Mouse (Mus musculus) E14TG2a.4 (cell line): ENCODE measurements around the gene Dkk3.
A peak's percentile ranks its signal among the peaks of the same experiment; 100 is the strongest.
"Not testable (repeated sequence)": the region's sequence is repeated elsewhere in the genome, so short reads cannot be mapped to it uniquely, and the experiment has no call there.

Source experiments
- H3K27me3 ChIP-seq: 2 replicates; pipeline ENCODE4 v1.6.1; 2014; ENCODE audit warnings: low read length, control low read depth; ENCODE audit not compliant: insufficient read depth
- H3K36me3 ChIP-seq: 2 replicates; pipeline ENCODE4 v1.6.1; 2014; ENCODE audit warnings: low read length, control low read depth; ENCODE audit not compliant: insufficient read depth
- H3K4me1 ChIP-seq: replicated peaks from 2 replicates; pipeline ENCODE4 v1.6.1; 2014; ENCODE audit warnings: low read depth, low read length, control low read depth
- H3K4me3 ChIP-seq: replicated peaks from 2 replicates; pipeline ENCODE4 v1.5.1; 2014; ENCODE audit warnings: mild to moderate bottlenecking, low read length
- H3K9me3 ChIP-seq: 2 replicates; pipeline ENCODE4 v1.6.1; 2014; ENCODE audit warnings: low read length, control low read depth
- CTCF ChIP-seq: conservative IDR thresholded peaks from 2 replicates; pipeline ENCODE4 v1.5.1; 2014; ENCODE audit warnings: low read length
- NANOG ChIP-seq: IDR thresholded peaks from 2 replicates; pipeline ENCODE4 v1.6.1; 2014; ENCODE audit warnings: borderline replicate concordance, low read length, mixed read lengths
- POU5F1 ChIP-seq: IDR thresholded peaks from 2 replicates; pipeline ENCODE4 v1.6.1; 2014; ENCODE audit warnings: low read length, borderline replicate concordance

The Dkk3 gene

GRCm38 (mm10) chr7:112183258-112183841 is 24.5 kb upstream of the Dkk3 start:
- TF ChIP-seq NANOG = no peak
- peak; percentile 96 for TF ChIP-seq CTCF
- H3K36me3 ChIP-seq = no peaks in the 10 kb centered on the region
- H3K4me3 ChIP-seq = no peak overlapping the region
- H3K4me1 ChIP-seq = peaks cover 9% of the 10 kb centered on the region
- peaks cover 3% of the 10 kb centered on the region; the same call in 1 of the 2 replicates for H3K9me3 ChIP-seq
- H3K27me3 ChIP-seq = peaks cover 2% of the 10 kb centered on the region; the same call in 1 of the 2 replicates

GRCm38 (mm10) chr7:112180235-112180705 is 21.4 kb upstream of the Dkk3 start:
- Histone ChIP-seq H3K27me3 (peaks cover 2% of the 10 kb centered on the region; the same call in 1 of the 2 replicates), H3K4me1 (peaks cover 8% of the 10 kb centered on the region), H3K36me3 (no peaks in the 10 kb centered on the region), H3K4me3 (no peak overlapping the region), H3K9me3 (peaks cover 4% of the 10 kb centered on the region; the same call in 1 of the 2 replicates)
- TF ChIP-seq CTCF (peak; percentile 92), POU5F1 (no peak), NANOG (no peak)

- Histone ChIP-seq H3K9me3 (peaks cover 4% of the 10 kb centered on the region; the same call in 1 of the 2 replicates), H3K27me3 (no peaks in the 10 kb centered on the region; the same call in 1 of the 2 replicates), H3K36me3 (no peaks in the 10 kb centered on the region), H3K4me1 (peaks cover 8% of the 10 kb centered on the region), H3K4me3 (no peak overlapping the region)
- TF ChIP-seq POU5F1 = no peak
- no peak for TF ChIP-seq CTCF
- TF ChIP-seq NANOG = no peak
Measured at GRCm38 (mm10) chr7:112176627-112177026, 17.8 kb upstream of the Dkk3 start.

- H3K4me1 ChIP-seq = no peaks in the 10 kb centered on the region
- no peak overlapping the region for H3K4me3 ChIP-seq
- H3K9me3 ChIP-seq = peaks cover 4% of the 10 kb centered on the region; the same call in 1 of the 2 replicates
- H3K27me3 ChIP-seq = no peaks in the 10 kb centered on the region
- no peaks in the 10 kb centered on the region for H3K36me3 ChIP-seq
- no peak for TF ChIP-seq NANOG
- no peak for TF ChIP-seq POU5F1
- TF ChIP-seq CTCF = no peak
Measured at GRCm38 (mm10) chr7:112172669-112173068, 13.8 kb upstream of the Dkk3 start.

GRCm38 (mm10) chr7:112169955-112170692 is 11.3 kb upstream of the Dkk3 start:
- Histone ChIP-seq H3K9me3 (no peaks in the 10 kb centered on the region), H3K4me3 (no peak overlapping the region), H3K27me3 (peaks cover 2% of the 10 kb centered on the region; the same call in 1 of the 2 replicates), H3K4me1 (no peaks in the 10 kb centered on the region), H3K36me3 (no peaks in the 10 kb centered on the region)
- TF ChIP-seq POU5F1 (no peak), NANOG (no peak), CTCF (no peak)

- H3K4me3 ChIP-seq = no peak overlapping the region
- TF ChIP-seq POU5F1 = no peak
- TF ChIP-seq CTCF = no peak
- TF ChIP-seq NANOG = no peak
- H3K9me3 ChIP-seq = no peaks in the 10 kb centered on the region
- H3K36me3 ChIP-seq = no peaks in the 10 kb centered on the region
- peaks cover 11% of the 10 kb centered on the region for H3K27me3 ChIP-seq
- H3K4me1 ChIP-seq = no peaks in the 10 kb centered on the region
Measured at GRCm38 (mm10) chr7:112165593-112165992, 6.7 kb upstream of the Dkk3 start.

- H3K9me3 ChIP-seq, H3K4me1 ChIP-seq, H3K36me3 ChIP-seq, H3K4me3 ChIP-seq: not testable (repeated sequence)
- H3K27me3 ChIP-seq = peaks cover 13% of the 10 kb centered on the region
Measured at GRCm38 (mm10) chr7:112165032-112165431, 6.2 kb upstream of the Dkk3 start.

- TF ChIP-seq CTCF (no peak), POU5F1 (no peak), NANOG (no peak)
- Histone ChIP-seq H3K27me3 (peaks cover 13% of the 10 kb centered on the region), H3K4me1 (peaks cover under 1% of the 10 kb centered on the region), H3K9me3 (no peaks in the 10 kb centered on the region), H3K36me3 (no peaks in the 10 kb centered on the region), H3K4me3 (no peak overlapping the region)
Measured at GRCm38 (mm10) chr7:112164430-112164829, 5.6 kb upstream of the Dkk3 start.

GRCm38 (mm10) chr7:112159835-112160234 is 978 bp upstream of the Dkk3 start:
- H3K9me3 ChIP-seq = no peaks in the 10 kb centered on the region
- peak; percentile 12; the same call in 1 of the 2 replicates for TF ChIP-seq CTCF
- no peak for TF ChIP-seq NANOG
- peaks cover 24% of the 10 kb centered on the region for H3K4me1 ChIP-seq
- H3K27me3 ChIP-seq = peaks cover 42% of the 10 kb centered on the region
- no peak overlapping the region for H3K4me3 ChIP-seq
- H3K36me3 ChIP-seq = no peaks in the 10 kb centered on the region
